Mouse (Mus musculus): ENCODE data around the gene Galnt11. TPM values are rescaled to one million over a fixed set of nuclear protein-coding genes. Genes with fewer than 3 reads are reported as not detected.

Galnt11 gene
- polyA plus RNA-seq, 1 experiment from 2014 or later, result 58.2 TPM

DNA sequence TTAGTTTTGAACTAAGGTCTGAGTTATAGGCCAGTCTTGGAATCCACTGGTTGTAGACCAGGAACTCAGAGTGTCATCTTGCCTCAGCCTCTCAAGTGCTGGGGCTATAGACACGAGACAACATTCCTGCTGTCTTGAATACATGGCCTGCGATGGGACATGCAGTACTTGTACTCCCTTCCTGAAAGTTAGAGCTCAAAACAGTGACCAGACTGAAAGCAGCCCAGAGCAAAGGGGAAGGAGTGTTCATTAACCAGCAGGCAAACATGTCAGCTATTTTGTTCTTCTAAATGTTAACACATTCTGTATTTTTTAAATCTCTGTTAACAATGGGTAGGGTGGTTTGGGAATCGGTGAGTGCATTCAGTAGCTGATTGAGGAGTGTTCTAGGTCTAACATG lies 25.3 kb downstream of the Galnt11 start:
- Histone ChIP-seq H3K27ac (no peak overlapping the region), H3K36me3 (replicated peaks; ENCODE audit: control insufficient read depth, insufficient read depth) (peaks cover 32% of the 10 kb centered on the region), H3K9ac (no peak overlapping the region), H3K27me3 (ENCODE audit: control insufficient read depth, insufficient read depth, low read length) (no peaks in the 10 kb centered on the region), H3K4me2 (replicated peaks) (no peak overlapping the region), H3K9me3 (ENCODE audit: control insufficient read depth, low read length) (no peaks in the 10 kb centered on the region), H3K4me1 (replicated peaks; ENCODE audit: control insufficient read depth, insufficient read depth, low read length) (no peaks in the 10 kb centered on the region), H3K4me3 (replicated peaks; ENCODE audit: low read length) (no peak overlapping the region)
- no peak for DNase-seq (ENCODE audit: low spot score)
- 87% methylated on average over 3 of the region's 3 CpGs for WGBS
- no peak for ATAC-seq (ENCODE audit: low FRiP score)

DNA sequence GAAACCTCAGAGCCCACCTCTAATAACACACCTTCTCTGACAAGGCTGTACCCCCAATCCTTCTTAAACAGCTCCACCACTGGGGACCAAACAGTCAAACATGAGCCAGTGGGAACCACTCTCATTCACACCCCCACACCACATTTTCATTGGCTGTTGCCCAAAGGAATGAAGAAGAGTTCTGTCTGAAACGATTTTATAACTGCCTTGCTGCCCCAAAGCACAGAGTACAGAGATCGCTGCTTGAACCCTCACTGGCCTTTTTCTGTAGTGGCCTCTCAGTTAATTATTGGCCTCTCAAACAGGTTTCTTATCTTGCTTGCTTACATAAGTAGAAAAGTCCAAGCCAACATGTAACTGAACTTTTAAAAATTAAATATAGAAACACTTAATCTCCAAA lies 30.7 kb downstream of the Galnt11 start:
- no peak overlapping the region for H3K27ac ChIP-seq
- DNase-seq (ENCODE audit: low spot score), result no peak
- ATAC-seq (ENCODE audit: low FRiP score), result no peak
- no peaks in the 10 kb centered on the region for H3K9me3 ChIP-seq (ENCODE audit: control insufficient read depth, low read length)
- H3K4me1 ChIP-seq (replicated peaks; ENCODE audit: control insufficient read depth, insufficient read depth, low read length), result no peaks in the 10 kb centered on the region
- WGBS, result 89% methylated on average over 2 of the region's 2 CpGs
- no peak overlapping the region for H3K9ac ChIP-seq
- no peak overlapping the region for H3K4me3 ChIP-seq (replicated peaks; ENCODE audit: low read length)
- no peaks in the 10 kb centered on the region for H3K27me3 ChIP-seq (ENCODE audit: control insufficient read depth, insufficient read depth, low read length)
- no peak overlapping the region for H3K4me2 ChIP-seq (replicated peaks)
- peaks cover 86% of the 10 kb centered on the region for H3K36me3 ChIP-seq (replicated peaks; ENCODE audit: control insufficient read depth, insufficient read depth)

DNA sequence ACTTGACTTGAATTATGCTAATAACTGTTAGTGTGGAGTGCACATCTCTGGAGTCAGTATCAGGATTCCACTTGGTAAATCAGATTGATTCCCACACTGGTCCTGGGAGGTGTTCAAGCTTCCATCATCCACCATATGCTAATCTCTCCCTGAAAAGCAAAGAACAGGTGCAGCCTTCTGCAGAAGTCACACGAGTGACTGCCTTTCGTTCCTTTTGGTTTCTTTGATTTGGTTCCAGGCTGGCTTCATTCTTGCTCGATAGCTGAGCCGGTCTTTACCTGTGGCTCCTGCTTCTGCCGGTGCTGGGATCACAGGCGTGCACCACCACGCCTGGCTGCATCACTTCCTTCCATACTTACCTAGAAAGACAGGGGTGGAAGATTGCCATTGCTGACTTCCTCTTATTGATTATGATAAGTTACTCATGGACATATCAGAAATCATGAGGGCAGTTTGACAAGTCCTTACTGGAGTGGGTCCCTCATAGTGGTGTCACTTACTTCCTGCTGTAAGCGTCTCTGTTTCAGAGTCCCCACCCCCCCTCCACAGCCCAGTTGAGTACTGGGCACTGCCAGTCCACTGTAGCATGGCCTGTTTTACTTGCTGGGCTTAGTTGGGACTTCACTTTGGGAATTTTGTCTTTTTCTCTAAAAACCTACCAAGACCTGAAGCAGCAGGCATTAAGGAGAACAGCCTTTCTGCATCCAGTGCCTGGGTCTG lies 31.3 kb downstream of the Galnt11 start:
- Histone ChIP-seq H3K9ac (no peak overlapping the region), H3K36me3 (replicated peaks; ENCODE audit: control insufficient read depth, insufficient read depth) (peaks cover 92% of the 10 kb centered on the region), H3K4me3 (replicated peaks; ENCODE audit: low read length) (no peak overlapping the region), H3K4me2 (replicated peaks) (no peak overlapping the region), H3K9me3 (ENCODE audit: control insufficient read depth, low read length) (no peaks in the 10 kb centered on the region), H3K27ac (no peak overlapping the region), H3K4me1 (replicated peaks; ENCODE audit: control insufficient read depth, insufficient read depth, low read length) (no peaks in the 10 kb centered on the region), H3K27me3 (ENCODE audit: control insufficient read depth, insufficient read depth, low read length) (no peaks in the 10 kb centered on the region)
- ATAC-seq (ENCODE audit: low FRiP score) (no peak), DNase-seq (ENCODE audit: low spot score) (no peak)
- 96% methylated on average over 8 of the region's 8 CpGs for WGBS

DNA sequence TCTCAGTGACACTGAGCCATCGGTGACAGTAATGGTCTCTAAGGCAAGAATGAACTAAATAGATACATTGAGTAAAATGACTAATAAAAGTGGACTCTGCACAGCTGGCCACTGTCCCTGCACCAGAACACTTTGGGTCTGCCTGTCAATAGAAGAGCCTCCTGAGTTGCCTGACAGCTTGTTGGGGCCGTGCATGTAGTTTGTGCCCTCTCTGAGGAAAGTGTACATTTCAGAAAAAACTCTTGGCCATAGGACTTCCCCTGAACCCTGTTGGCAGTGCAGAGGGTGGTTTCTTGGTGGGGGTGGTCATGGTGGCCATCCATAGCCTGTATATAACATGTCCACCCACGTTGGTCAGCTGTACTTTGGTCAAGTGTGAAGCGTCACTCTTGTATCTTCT lies 32.8 kb downstream of the Galnt11 start:
- no peak overlapping the region for H3K27ac ChIP-seq
- H3K4me3 ChIP-seq (replicated peaks; ENCODE audit: low read length), result no peak overlapping the region
- H3K4me1 ChIP-seq (replicated peaks; ENCODE audit: control insufficient read depth, insufficient read depth, low read length), result no peaks in the 10 kb centered on the region
- DNase-seq (ENCODE audit: low spot score), result no peak
- ATAC-seq (ENCODE audit: low FRiP score), result no peak
- WGBS, result 94% methylated on average over 4 of the region's 4 CpGs
- no peak overlapping the region for H3K9ac ChIP-seq
- H3K27me3 ChIP-seq (ENCODE audit: control insufficient read depth, insufficient read depth, low read length), result no peaks in the 10 kb centered on the region
- no peaks in the 10 kb centered on the region for H3K9me3 ChIP-seq (ENCODE audit: control insufficient read depth, low read length)
- H3K4me2 ChIP-seq (replicated peaks), result no peak overlapping the region
- peaks cover 100% of the 10 kb centered on the region for H3K36me3 ChIP-seq (replicated peaks; ENCODE audit: control insufficient read depth, insufficient read depth)

DNA sequence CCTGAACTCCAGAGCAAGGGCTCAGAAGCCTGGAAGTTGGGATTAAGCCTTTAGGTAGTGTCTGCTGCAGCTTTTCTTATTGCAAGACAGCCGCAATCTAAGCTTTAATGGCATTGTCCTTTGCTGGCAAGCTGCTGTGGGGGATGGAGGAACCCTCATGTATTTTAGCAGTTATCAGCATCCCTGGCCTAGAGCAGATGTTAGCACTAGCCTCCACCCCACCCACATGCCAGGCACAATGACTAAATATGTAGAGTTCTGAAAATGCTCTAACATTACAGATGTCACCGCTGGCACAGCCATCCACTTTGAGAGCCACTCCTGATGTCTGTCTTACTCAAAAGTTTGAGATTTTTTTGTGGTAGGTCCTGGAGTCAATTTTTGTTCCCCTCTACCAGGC lies 35.0 kb downstream of the Galnt11 start:
- Histone ChIP-seq H3K27ac (no peak overlapping the region), H3K27me3 (ENCODE audit: control insufficient read depth, insufficient read depth, low read length) (no peaks in the 10 kb centered on the region), H3K4me3 (replicated peaks; ENCODE audit: low read length) (no peak overlapping the region), H3K36me3 (replicated peaks; ENCODE audit: control insufficient read depth, insufficient read depth) (peaks cover 98% of the 10 kb centered on the region), H3K9me3 (ENCODE audit: control insufficient read depth, low read length) (no peaks in the 10 kb centered on the region), H3K4me2 (replicated peaks) (no peak overlapping the region), H3K9ac (no peak overlapping the region), H3K4me1 (replicated peaks; ENCODE audit: control insufficient read depth, insufficient read depth, low read length) (no peaks in the 10 kb centered on the region)
- ATAC-seq (ENCODE audit: low FRiP score), result no peak
- WGBS, result 92% methylated on average over 2 of the region's 2 CpGs
- no peak for DNase-seq (ENCODE audit: low spot score)

DNA sequence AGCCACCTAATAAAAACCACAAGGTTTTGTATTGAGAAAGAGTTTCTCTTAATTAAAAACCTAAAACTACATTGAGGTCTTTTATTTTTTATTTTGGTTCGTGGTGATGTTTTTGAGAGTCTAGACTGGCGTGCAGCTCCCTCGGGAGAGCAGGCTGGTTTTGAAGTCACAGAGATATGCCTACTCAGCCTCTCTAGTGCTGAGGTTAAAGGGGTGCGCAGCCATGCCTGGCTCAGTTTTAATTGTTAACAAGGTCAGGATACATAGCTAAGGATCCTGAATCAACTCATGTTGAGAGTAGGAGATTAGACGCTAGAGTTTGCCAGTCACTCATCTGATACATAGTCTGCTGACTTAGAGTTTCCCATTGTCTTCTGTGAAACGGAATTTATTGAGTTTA lies 39.7 kb downstream of the Galnt11 start:
- no peak overlapping the region for H3K4me3 ChIP-seq (replicated peaks; ENCODE audit: low read length)
- no peaks in the 10 kb centered on the region for H3K27me3 ChIP-seq (ENCODE audit: control insufficient read depth, insufficient read depth, low read length)
- H3K4me2 ChIP-seq (replicated peaks), result no peak overlapping the region
- peaks cover 94% of the 10 kb centered on the region for H3K36me3 ChIP-seq (replicated peaks; ENCODE audit: control insufficient read depth, insufficient read depth)
- DNase-seq (ENCODE audit: low spot score) (no peak), ATAC-seq (ENCODE audit: low FRiP score) (no peak)
- no peaks in the 10 kb centered on the region for H3K4me1 ChIP-seq (replicated peaks; ENCODE audit: control insufficient read depth, insufficient read depth, low read length)
- H3K9me3 ChIP-seq (ENCODE audit: control insufficient read depth, low read length), result no peaks in the 10 kb centered on the region
- no peak overlapping the region for H3K9ac ChIP-seq
- H3K27ac ChIP-seq, result no peak overlapping the region
- WGBS, result 85% methylated on average over 6 of the region's 6 CpGs

DNA sequence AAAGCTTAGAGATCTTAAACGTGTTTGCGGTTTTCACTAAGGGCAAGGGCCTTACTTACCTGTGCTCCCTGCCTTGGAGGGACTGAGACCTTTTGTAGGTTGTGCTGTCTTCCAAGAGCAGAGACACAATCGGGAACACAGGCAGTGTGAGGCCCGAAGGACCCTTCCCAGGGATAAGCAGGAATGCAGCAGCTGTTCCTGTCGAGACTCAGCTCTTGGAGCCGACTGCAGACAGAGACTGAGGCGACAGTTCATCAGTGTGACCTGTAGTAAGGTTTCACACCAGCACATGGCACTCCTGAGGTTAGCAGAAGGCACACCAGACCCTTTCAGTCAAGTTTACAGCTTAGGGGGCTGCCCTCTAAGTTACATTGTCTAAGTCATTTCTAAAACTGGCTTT lies 40.6 kb downstream of the Galnt11 start:
- 87% methylated on average over 7 of the region's 7 CpGs for WGBS
- Histone ChIP-seq H3K9ac (no peak overlapping the region), H3K4me1 (replicated peaks; ENCODE audit: control insufficient read depth, insufficient read depth, low read length) (no peaks in the 10 kb centered on the region), H3K4me2 (replicated peaks) (no peak overlapping the region), H3K9me3 (ENCODE audit: control insufficient read depth, low read length) (no peaks in the 10 kb centered on the region), H3K27ac (no peak overlapping the region), H3K36me3 (replicated peaks; ENCODE audit: control insufficient read depth, insufficient read depth) (peaks cover 94% of the 10 kb centered on the region), H3K27me3 (ENCODE audit: control insufficient read depth, insufficient read depth, low read length) (no peaks in the 10 kb centered on the region), H3K4me3 (replicated peaks; ENCODE audit: low read length) (no peak overlapping the region)
- DNase-seq (ENCODE audit: low spot score), result no peak
- no peak for ATAC-seq (ENCODE audit: low FRiP score)

DNA sequence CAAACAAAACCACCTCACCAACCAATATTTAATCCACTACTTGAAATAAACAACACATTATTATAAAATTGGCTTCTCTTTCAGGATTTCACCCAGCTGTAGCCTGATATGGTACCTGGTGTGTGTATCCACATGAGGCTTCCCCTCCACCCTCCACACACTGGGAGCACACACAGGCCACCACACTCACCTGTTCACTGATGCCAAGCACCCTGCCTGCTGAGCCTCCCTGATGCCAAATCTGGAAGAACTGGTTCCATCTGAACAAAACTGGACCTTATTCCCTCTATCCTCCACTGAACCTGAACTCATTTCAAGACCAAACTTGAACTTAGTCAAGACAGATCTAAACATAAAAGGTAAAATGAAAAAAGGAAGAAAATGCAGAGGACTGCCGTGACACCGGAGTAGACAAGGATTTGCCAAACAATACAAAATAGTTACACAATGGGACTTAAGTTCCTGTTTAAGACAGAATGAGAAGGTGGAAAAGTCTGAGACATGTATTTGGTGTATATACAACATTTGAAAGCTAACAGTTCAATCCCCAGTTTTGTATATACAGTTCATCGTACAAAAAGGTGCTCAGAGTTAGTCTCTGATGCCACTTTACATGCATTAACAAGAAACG lies 46.7 kb downstream of the Galnt11 start:
- H3K27ac ChIP-seq, result no peak overlapping the region
- no peak overlapping the region for H3K4me2 ChIP-seq (replicated peaks)
- WGBS, result 96% methylated on average over 4 of the region's 4 CpGs
- peaks cover 90% of the 10 kb centered on the region for H3K36me3 ChIP-seq (replicated peaks; ENCODE audit: control insufficient read depth, insufficient read depth)
- no peaks in the 10 kb centered on the region for H3K9me3 ChIP-seq (ENCODE audit: control insufficient read depth, low read length)
- no peak overlapping the region for H3K4me3 ChIP-seq (replicated peaks; ENCODE audit: low read length)
- H3K4me1 ChIP-seq (replicated peaks; ENCODE audit: control insufficient read depth, insufficient read depth, low read length), result no peaks in the 10 kb centered on the region
- ATAC-seq (ENCODE audit: low FRiP score), result no peak
- no peak overlapping the region for H3K9ac ChIP-seq
- no peak for DNase-seq (ENCODE audit: low spot score)
- no peaks in the 10 kb centered on the region for H3K27me3 ChIP-seq (ENCODE audit: control insufficient read depth, insufficient read depth, low read length)

DNA sequence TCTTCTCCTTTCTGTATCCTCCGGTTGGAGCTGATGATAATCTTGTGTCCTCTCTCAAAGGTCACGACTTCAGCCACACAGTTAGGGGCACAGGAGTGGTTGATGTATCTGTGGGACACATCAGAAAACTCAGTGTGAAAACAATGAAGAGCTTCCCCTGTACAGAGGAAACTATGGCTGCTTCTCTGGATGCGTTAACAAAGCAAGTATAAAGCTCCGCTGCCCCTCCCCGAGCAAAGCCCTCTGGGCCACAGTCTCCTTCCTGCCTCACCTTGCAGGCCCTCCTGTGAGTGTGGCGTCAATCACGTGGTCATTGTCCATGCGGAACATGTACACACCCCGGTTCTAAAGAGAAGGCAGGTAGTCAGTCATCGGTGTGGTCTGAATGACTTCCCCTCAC lies 53.9 kb downstream of the Galnt11 start:
- DNase-seq (ENCODE audit: low spot score) (no peak), ATAC-seq (ENCODE audit: low FRiP score) (no peak)
- Histone ChIP-seq H3K9ac (no peak overlapping the region), H3K9me3 (ENCODE audit: control insufficient read depth, low read length) (no peaks in the 10 kb centered on the region), H3K4me3 (replicated peaks; ENCODE audit: low read length) (no peak overlapping the region), H3K27me3 (ENCODE audit: control insufficient read depth, insufficient read depth, low read length) (no peaks in the 10 kb centered on the region), H3K4me1 (replicated peaks; ENCODE audit: control insufficient read depth, insufficient read depth, low read length) (no peaks in the 10 kb centered on the region), H3K27ac (no peak overlapping the region), H3K4me2 (replicated peaks) (no peak overlapping the region), H3K36me3 (replicated peaks; ENCODE audit: control insufficient read depth, insufficient read depth) (peaks cover 90% of the 10 kb centered on the region)
- WGBS, result 92% methylated on average over 10 of the region's 10 CpGs
